Mouse (Mus musculus) adrenal gland, postnatal 36 days (tissue): Measurements from ENCODE around the gene Hhatl. TPM values are rescaled to one million over a fixed set of nuclear protein-coding genes. Genes with fewer than 3 reads are reported as not detected.
A peak's percentile ranks its signal among the peaks of the same experiment; 100 is the strongest.

Experiments
- DNase-seq, 2 experiments: peaks; one replicate each; pipeline ENCODE4 v3.0.0; 2021; ENCODE audit warnings: mixed read lengths in 1 of 2
- long read RNA-seq, 2 experiments: library from polyadenylated mRNA; stranded (forward); transcript quantifications; one replicate each; pipeline ENCODE4 v2.0.0; 2021; ENCODE audit warnings: borderline sequencing depth in 2 of 2
- total RNA-seq, 2 experiments: library from RNA; stranded (reverse); gene quantifications; 2 replicates each; pipeline ENCODE4 v1.2.3; 2021

Gene Hhatl
- total RNA-seq, result not detected
- long read RNA-seq, experiment 1, partial matches to known transcripts, result 1 of 1 reads
- long read RNA-seq, experiment 1, other reads (novel, unspliced or antisense), result 0 of 1 reads
- long read RNA-seq, experiment 2, result 0 reads

GRCm38 (mm10) chr9:121791757-121792521 lies at the start of gene Hhatl:
Gene Hhatl, minus strand, starts transcription at chr9:121792507.
- DNase-seq, result no peak

- DNase-seq, result no peak
Measured at GRCm38 (mm10) chr9:121839622-121839965, 47.3 kb upstream of the Hhatl start.

- peak; percentile 88 to 91 for DNase-seq
Measured at GRCm38 (mm10) chr9:121838829-121839621, 46.7 kb upstream of the Hhatl start, which contains the start of gene Ccdc13. Gene Ccdc13, minus strand, starts transcription at chr9:121839461.

- no peak for DNase-seq
Measured at GRCm38 (mm10) chr9:121838008-121838407, 45.7 kb upstream of the Hhatl start.

- DNase-seq, result no peak
Measured at GRCm38 (mm10) chr9:121833825-121834224, 41.5 kb upstream of the Hhatl start.

- DNase-seq, result peak; percentile 80 to 82
Measured at GRCm38 (mm10) chr9:121830956-121831293, 38.6 kb upstream of the Hhatl start.

- DNase-seq, result peak; percentile 55 to 73
Measured at GRCm38 (mm10) chr9:121830243-121830955, 38.1 kb upstream of the Hhatl start.

- no peak for DNase-seq
Measured at GRCm38 (mm10) chr9:121829270-121829992, 37.1 kb upstream of the Hhatl start.

- DNase-seq, result no peak
Measured at GRCm38 (mm10) chr9:121828314-121828713, 36.0 kb upstream of the Hhatl start.

- DNase-seq, result no peak
Measured at GRCm38 (mm10) chr9:121826356-121826755, 34.0 kb upstream of the Hhatl start.

GRCm38 (mm10) chr9:121823991-121824390 lies 31.7 kb upstream of the Hhatl start:
- no peak for DNase-seq

- DNase-seq, result peak in 1 of 2 experiments; percentile 20
Measured at GRCm38 (mm10) chr9:121823051-121823450, 30.7 kb upstream of the Hhatl start.

- peak in 1 of 2 experiments; percentile 24 for DNase-seq
Measured at GRCm38 (mm10) chr9:121822585-121822991, 30.3 kb upstream of the Hhatl start.

GRCm38 (mm10) chr9:121820765-121821164 lies 28.5 kb upstream of the Hhatl start:
- DNase-seq, result no peak

GRCm38 (mm10) chr9:121819771-121820471 lies 27.6 kb upstream of the Hhatl start:
- no peak for DNase-seq

GRCm38 (mm10) chr9:121819073-121819770 lies 26.9 kb upstream of the Hhatl start:
- peak; percentile 59 to 69 for DNase-seq

- DNase-seq, result no peak
Measured at GRCm38 (mm10) chr9:121815183-121815582, 22.9 kb upstream of the Hhatl start.

- peak; percentile 27 to 55 for DNase-seq
Measured at GRCm38 (mm10) chr9:121810081-121810821, 17.9 kb upstream of the Hhatl start.

GRCm38 (mm10) chr9:121808511-121808910 lies 16.2 kb upstream of the Hhatl start:
- no peak for DNase-seq

GRCm38 (mm10) chr9:121807947-121808346 lies 15.6 kb upstream of the Hhatl start:
- DNase-seq, result no peak
